Mouse (Mus musculus) hindbrain, embryonic 16.5 days (tissue): ENCODE measurements at regions not wholly inside any gene's neighbourhood (a gene's known extent, or its start where the extent isn't known, plus 50 kb on each side); places are given as distances from the start of the nearest gene placed in this dataset.
A peak's percentile ranks its signal among the peaks of the same experiment; 100 is the strongest.

Source experiments
- ATAC-seq: fragments of 200-750 bp; cut with Nextera tagmentation; 2 replicates; pipeline ENCODE4 v1.8.0; 2017; ENCODE audit warnings: moderate TSS enrichment, moderate library complexity
- H3K27ac ChIP-seq: fragments of 300-500 bp; sonication (generic); 2 replicates; pipeline ENCODE4 v1.5.1; 2014; ENCODE audit warnings: low read depth, mild to moderate bottlenecking, control low read depth, low read length, moderate library complexity
- H3K27me3 ChIP-seq: fragments of 300-500 bp; sonication (generic); replicated peaks from 2 replicates; pipeline ENCODE4 v1.6.1; 2014; ENCODE audit warnings: low read length; ENCODE audit not compliant: control insufficient read depth, insufficient read depth
- H3K36me3 ChIP-seq: fragments of 300-500 bp; sonication (generic); 2 replicates; pipeline ENCODE4 v1.6.1; 2014; ENCODE audit warnings: mild to moderate bottlenecking, low read length, moderate library complexity, mixed read lengths; ENCODE audit not compliant: control insufficient read depth, insufficient read depth
- H3K4me1 ChIP-seq: fragments of 300-500 bp; sonication (generic); 2 replicates; pipeline ENCODE4 v1.6.1; 2014; ENCODE audit warnings: low read depth, low read length; ENCODE audit not compliant: control insufficient read depth, insufficient read depth
- H3K4me2 ChIP-seq: fragments of 300-500 bp; sonication (generic); 2 replicates; pipeline ENCODE4 v1.6.1; 2014; ENCODE audit warnings: mild to moderate bottlenecking, low read length, control low read depth, moderate library complexity
- H3K4me3 ChIP-seq: fragments of 300-500 bp; sonication (generic); 2 replicates; pipeline ENCODE4 v1.5.1; 2014; ENCODE audit warnings: mild to moderate bottlenecking, low read length, control low read depth, moderate library complexity
- H3K9ac ChIP-seq: fragments of 300-500 bp; sonication (generic); 2 replicates; pipeline ENCODE4 v1.6.1; 2014; ENCODE audit warnings: low read depth, mild to moderate bottlenecking, control low read depth, low read length, moderate library complexity
- H3K9me3 ChIP-seq: fragments of 300-500 bp; sonication (generic); 2 replicates; pipeline ENCODE4 v1.6.1; 2014; ENCODE audit warnings: mild to moderate bottlenecking, low read length, moderate library complexity; ENCODE audit not compliant: control insufficient read depth
- WGBS: fragments of 180-500 bp; shearing (Covaris S2); extraction: QIAGEN DNeasy Blood & Tissue Kit; methylation state at CpG from one replicate; pipeline ENCODE4 v1.1.7; 2014; 5-methylcytosine and 5-hydroxymethylcytosine counted together

DNA sequence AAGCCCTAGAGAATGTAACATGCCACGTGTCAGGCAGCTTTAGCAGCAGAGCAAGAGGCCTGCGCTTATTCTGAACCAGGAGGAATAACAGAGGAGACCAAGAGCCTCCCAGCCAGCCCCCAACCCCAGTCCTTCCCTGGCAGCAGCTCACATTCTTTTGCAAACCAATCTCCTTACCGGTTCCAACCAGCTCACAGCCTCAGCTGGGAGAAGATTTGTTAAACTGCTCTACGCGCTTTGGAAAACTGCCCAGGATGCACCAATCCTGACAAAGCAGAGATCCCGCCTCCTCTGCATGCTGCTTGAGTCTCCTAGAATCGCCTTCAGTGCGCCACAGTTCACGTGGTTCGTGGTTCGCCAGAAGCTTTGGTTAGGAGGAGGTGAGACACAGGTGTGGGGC is 51.8 kb downstream of the Gm9376 start:
- H3K9ac ChIP-seq: no peak overlapping the region
- H3K9me3 ChIP-seq: no peaks in the 10 kb centered on the region
- H3K27me3 ChIP-seq: no peaks in the 10 kb centered on the region; the same call in 1 of the 2 replicates
- no peak overlapping the region for H3K27ac ChIP-seq
- H3K4me2 ChIP-seq: no peak overlapping the region
- H3K4me3 ChIP-seq: no peak overlapping the region
- peak; percentile 69 for ATAC-seq
- peaks cover 6% of the 10 kb centered on the region for H3K4me1 ChIP-seq
- 33% methylated on average over 11 of the region's 11 CpGs for WGBS
- H3K36me3 ChIP-seq: no peaks in the 10 kb centered on the region

DNA sequence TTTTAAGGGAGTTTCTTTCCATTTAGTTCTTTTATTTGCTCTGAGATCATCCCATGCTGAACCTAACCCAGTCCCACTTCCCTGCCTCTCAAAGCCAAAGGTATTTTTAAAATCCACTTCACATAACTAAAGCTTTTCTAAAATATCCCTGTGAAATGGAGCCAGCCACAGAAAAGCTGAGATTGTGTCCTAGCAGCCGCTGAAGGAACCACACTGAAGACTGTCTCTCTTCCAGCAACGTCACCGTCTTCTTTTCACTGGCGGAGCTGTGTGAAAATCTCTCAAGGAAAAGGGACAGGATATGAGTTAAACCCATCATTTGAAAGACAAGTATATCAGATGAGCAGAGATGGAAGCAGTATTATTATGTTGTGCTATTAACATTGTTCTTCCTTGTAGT is 53.3 kb downstream of the Gm9376 start:
- Histone ChIP-seq H3K4me3 (no peak overlapping the region), H3K9ac (no peak overlapping the region), H3K27ac (no peak overlapping the region), H3K9me3 (no peaks in the 10 kb centered on the region), H3K27me3 (no peaks in the 10 kb centered on the region; the same call in none of the 2 replicates), H3K4me2 (no peak overlapping the region), H3K4me1 (peaks cover 6% of the 10 kb centered on the region), H3K36me3 (no peaks in the 10 kb centered on the region)
- 80% methylated on average over 4 of the region's 4 CpGs for WGBS
- no peak for ATAC-seq

GRCm38 (mm10) chr14:118321083-118321482 is 54.3 kb downstream of the Gm9376 start:
- H3K4me1 ChIP-seq: peaks cover 6% of the 10 kb centered on the region
- no peak overlapping the region for H3K9ac ChIP-seq
- ATAC-seq: no peak
- no peaks in the 10 kb centered on the region for H3K9me3 ChIP-seq
- no peak overlapping the region for H3K27ac ChIP-seq
- H3K4me3 ChIP-seq: no peak overlapping the region
- no peaks in the 10 kb centered on the region; the same call in none of the 2 replicates for H3K27me3 ChIP-seq
- H3K36me3 ChIP-seq: no peaks in the 10 kb centered on the region
- no peak overlapping the region for H3K4me2 ChIP-seq
- 75% methylated on average over 3 of the region's 3 CpGs for WGBS

DNA sequence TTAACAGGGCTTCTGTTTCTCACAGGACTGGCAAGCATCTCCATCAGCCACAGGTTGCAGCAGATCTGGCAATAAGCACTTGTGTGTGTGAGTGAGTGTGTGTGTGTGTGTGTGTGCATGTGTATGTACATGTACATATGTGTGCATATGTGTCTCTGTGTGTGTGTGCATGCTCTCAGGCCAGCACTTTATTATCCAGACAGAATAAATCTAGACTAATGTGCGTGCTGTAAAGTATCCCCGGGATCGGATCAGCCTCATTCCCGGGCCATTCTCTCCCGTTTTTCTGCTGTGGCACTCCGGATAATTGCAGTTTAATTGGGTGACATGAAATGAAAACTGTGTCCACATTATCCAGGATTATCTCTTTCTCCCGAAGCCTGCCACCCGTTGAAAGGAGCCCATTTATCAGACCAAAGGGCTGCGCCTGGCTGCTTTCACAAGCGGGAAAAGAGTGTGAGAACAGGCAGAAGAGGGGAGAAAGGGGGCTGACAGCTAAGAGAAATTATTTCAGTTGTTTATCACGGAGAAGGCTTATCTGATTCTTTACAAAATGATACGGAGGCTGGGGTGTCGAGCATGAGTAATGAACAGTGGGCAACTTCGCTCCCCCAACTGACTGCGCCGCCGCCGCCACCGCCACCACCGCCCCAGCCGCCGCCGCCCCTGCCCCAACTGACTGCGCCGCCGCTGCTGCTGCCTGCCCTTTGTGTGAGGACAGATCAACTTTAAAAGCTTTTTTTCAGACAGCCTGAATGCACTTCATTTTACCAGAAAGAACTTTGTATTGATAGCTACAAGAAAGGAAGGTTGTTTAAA is 55.5 kb downstream of the Gm9376 start:
- H3K9ac ChIP-seq: peak overlapping the region; percentile 10; the same call in 1 of the 2 replicates
- WGBS: 6% methylated on average over 26 of the region's 26 CpGs
- peak; percentile 29; the same call in 1 of the 2 replicates for ATAC-seq

GRCm38 (mm10) chr14:118322865-118323264 is 56.1 kb downstream of the Gm9376 start:
- no peak overlapping the region for H3K27ac ChIP-seq
- peak overlapping the region; percentile 60 for H3K4me2 ChIP-seq
- 6% methylated on average over 11 of the region's 11 CpGs for WGBS
- ATAC-seq: peak; percentile 74; the same call in 1 of the 2 replicates
- H3K4me1 ChIP-seq: peaks cover 6% of the 10 kb centered on the region
- H3K36me3 ChIP-seq: no peaks in the 10 kb centered on the region
- H3K9ac ChIP-seq: peak overlapping the region; percentile 24; the same call in 1 of the 2 replicates
- no peaks in the 10 kb centered on the region for H3K9me3 ChIP-seq
- H3K27me3 ChIP-seq: no peaks in the 10 kb centered on the region; the same call in none of the 2 replicates
- peak overlapping the region; percentile 31 for H3K4me3 ChIP-seq

More for the DNA sequence above, 55.5 kb downstream of the Gm9376 start:
- Histone ChIP-seq H3K9me3 (no peaks in the 10 kb centered on the region), H3K4me3 (peak overlapping the region; percentile 31), H3K36me3 (no peaks in the 10 kb centered on the region), H3K4me2 (peak overlapping the region; percentile 60), H3K27me3 (no peaks in the 10 kb centered on the region; the same call in none of the 2 replicates), H3K4me1 (peaks cover 6% of the 10 kb centered on the region), H3K27ac (no peak overlapping the region)

GRCm38 (mm10) chr14:118338071-118338470 is 71.3 kb downstream of the Gm9376 start:
- no peak for ATAC-seq
- H3K4me1 ChIP-seq: no peaks in the 10 kb centered on the region
- WGBS: 83% methylated on average over 3 of the region's 3 CpGs
- no peak overlapping the region for H3K27ac ChIP-seq
- no peak overlapping the region for H3K4me2 ChIP-seq
- no peak overlapping the region for H3K9ac ChIP-seq
- no peaks in the 10 kb centered on the region for H3K9me3 ChIP-seq
- H3K4me3 ChIP-seq: no peak overlapping the region
- no peaks in the 10 kb centered on the region for H3K27me3 ChIP-seq
- no peaks in the 10 kb centered on the region for H3K36me3 ChIP-seq

DNA sequence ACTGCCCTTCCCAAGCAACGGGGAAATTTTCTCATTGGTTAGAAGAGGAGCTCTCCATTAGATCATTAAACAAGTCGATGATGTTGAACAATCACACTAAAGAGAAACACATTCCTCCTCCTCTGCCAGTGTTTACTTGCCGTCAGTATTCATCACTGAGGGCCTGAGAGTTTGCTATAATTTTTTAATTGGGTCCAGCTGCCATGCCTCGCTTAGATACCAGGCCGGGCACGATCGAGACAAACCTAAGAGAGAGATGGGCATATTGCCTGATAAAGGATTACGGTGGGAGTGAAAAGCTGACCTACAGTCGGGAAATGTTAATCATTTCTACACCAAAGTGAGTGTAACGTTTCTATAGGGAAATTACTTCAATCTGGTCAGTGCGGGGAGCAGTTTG is 96.2 kb downstream of the Gm9376 start:
- Histone ChIP-seq H3K36me3 (no peaks in the 10 kb centered on the region), H3K4me2 (peak overlapping the region; percentile 19), H3K4me1 (no peaks in the 10 kb centered on the region), H3K27me3 (no peaks in the 10 kb centered on the region), H3K27ac (no peak overlapping the region), H3K4me3 (no peak overlapping the region), H3K9ac (no peak overlapping the region), H3K9me3 (no peaks in the 10 kb centered on the region)
- peak; percentile 13; the same call in 1 of the 2 replicates for ATAC-seq
- 52% methylated on average over 11 of the region's 11 CpGs for WGBS

DNA sequence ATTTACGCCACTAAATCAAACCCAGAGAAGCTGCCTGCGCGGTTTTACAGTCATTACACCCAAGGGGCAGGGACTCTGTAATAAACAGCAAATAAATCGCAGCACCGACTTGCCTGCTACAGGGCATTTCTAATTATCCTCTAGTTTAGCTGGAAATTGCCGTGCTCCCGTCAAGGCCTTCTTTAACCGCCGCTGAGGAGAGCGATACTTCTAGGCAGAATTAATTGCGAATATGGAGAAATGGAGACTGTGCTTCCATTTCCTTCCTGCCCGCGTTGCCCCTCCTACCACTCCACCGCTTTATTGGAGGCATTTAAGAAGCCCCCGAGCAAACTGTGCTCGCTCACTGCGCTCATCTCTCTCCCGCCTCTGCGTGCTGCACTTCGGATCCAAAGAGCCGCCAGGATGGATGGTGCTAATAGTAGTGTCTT is 96.6 kb downstream of the Gm9376 start:
- Histone ChIP-seq H3K4me3 (no peak overlapping the region), H3K36me3 (no peaks in the 10 kb centered on the region), H3K4me2 (peak overlapping the region; percentile 19), H3K27me3 (no peaks in the 10 kb centered on the region), H3K27ac (no peak overlapping the region), H3K4me1 (no peaks in the 10 kb centered on the region; the same call in 1 of the 2 replicates), H3K9ac (no peak overlapping the region), H3K9me3 (no peaks in the 10 kb centered on the region)
- ATAC-seq: peak; percentile 65; the same call in 1 of the 2 replicates
- WGBS: 68% methylated on average over 21 of the region's 21 CpGs

- Histone ChIP-seq H3K9ac (no peak overlapping the region), H3K4me3 (no peak overlapping the region), H3K27ac (no peak overlapping the region), H3K9me3 (no peaks in the 10 kb centered on the region), H3K27me3 (no peaks in the 10 kb centered on the region; the same call in 1 of the 2 replicates), H3K36me3 (no peaks in the 10 kb centered on the region), H3K4me2 (no peak overlapping the region), H3K4me1 (peaks cover 6% of the 10 kb centered on the region)
- ATAC-seq: no peak
- 49% methylated on average over 4 of the region's 4 CpGs for WGBS
Measured at GRCm38 (mm10) chr14:118366522-118366921, 99.8 kb downstream of the Gm9376 start.
